Mouse (Mus musculus) bone marrow, adult 2 months (tissue): ENCODE data around the gene 9430097D07Rik. TPM values are rescaled to one million over a fixed set of nuclear protein-coding genes. Genes with fewer than 3 reads are reported as not detected.

ENCODE experiments used
- H3K27ac ChIP-seq: fragments of 200-500 bp; 2 replicates; pipeline ENCODE4 v1.5.1; 2012; ENCODE audit warnings: low read depth, mild to moderate bottlenecking, control low read depth, inconsistent platforms, low read length; ENCODE audit not compliant: control insufficient read depth, poor library complexity, insufficient read depth
- H3K4me1 ChIP-seq: fragments of 200-500 bp; 2 replicates; pipeline ENCODE4 v1.6.1; 2011; ENCODE audit warnings: low read length; ENCODE audit not compliant: control insufficient read depth, insufficient read depth
- H3K4me3 ChIP-seq: fragments of 200-500 bp; replicated peaks from 2 replicates; pipeline ENCODE3; 2011; ENCODE audit warnings: mild to moderate bottlenecking, low read depth, low read length, control low read depth; ENCODE audit not compliant: control insufficient read depth
- CTCF ChIP-seq: fragments of 200-500 bp; IDR thresholded peaks from 2 replicates; pipeline ENCODE4 v1.5.1; 2011; ENCODE audit warnings: low read length, control low read depth; ENCODE audit not compliant: control insufficient read depth, insufficient read depth
- POLR2A ChIP-seq: fragments of 200-500 bp; IDR thresholded peaks from 2 replicates; pipeline ENCODE4 v1.6.1; 2011; ENCODE audit warnings: low read depth, mild to moderate bottlenecking, control low read depth, low read length, borderline replicate concordance; ENCODE audit not compliant: control insufficient read depth
- WGBS: fragments of 180-500 bp; shearing (Covaris S2); methylation state at CpG from one replicate; pipeline ENCODE4 v1.1.7; 2018; 5-methylcytosine and 5-hydroxymethylcytosine counted together
- polyA plus RNA-seq: library from polyadenylated mRNA; stranded (reverse); fragments of >200 nt; gene quantifications from 2 replicates; pipeline ENCODE4 v1.2.4, GENCODE M21; 2011; ENCODE audit warnings: low replicate concordance; ENCODE audit not compliant: missing spikeins, insufficient read depth, insufficient read length

The 9430097D07Rik gene
- polyA plus RNA-seq, 1 experiment: not detected

DNA sequence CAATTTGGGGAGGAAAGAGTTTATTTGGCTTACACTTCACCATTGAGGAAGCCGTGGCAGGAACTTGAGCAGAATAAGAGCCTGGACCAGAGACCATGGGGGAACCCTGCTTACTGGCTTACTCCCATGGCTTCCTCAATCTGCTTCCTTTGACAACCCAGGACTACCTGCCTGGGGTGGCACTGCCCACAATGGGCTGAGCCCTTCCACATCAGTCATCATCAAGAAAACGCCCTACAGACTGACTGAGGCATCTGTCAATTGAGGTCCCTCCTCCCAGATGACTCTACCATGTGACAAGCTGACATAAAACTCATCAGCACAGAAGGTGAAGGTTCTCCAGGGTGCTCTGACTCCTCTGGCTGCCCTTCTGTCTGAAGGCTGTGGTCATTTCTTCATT lies 45.0 kb downstream of the 9430097D07Rik start:
- 8% methylated on average over 2 of the region's 2 CpGs for WGBS
- H3K4me1 ChIP-seq: no peaks in the 10 kb centered on the region
- no peak for TF ChIP-seq POLR2A
- TF ChIP-seq CTCF: no peak
- H3K27ac ChIP-seq: no peak overlapping the region
- H3K4me3 ChIP-seq: no peak overlapping the region

DNA sequence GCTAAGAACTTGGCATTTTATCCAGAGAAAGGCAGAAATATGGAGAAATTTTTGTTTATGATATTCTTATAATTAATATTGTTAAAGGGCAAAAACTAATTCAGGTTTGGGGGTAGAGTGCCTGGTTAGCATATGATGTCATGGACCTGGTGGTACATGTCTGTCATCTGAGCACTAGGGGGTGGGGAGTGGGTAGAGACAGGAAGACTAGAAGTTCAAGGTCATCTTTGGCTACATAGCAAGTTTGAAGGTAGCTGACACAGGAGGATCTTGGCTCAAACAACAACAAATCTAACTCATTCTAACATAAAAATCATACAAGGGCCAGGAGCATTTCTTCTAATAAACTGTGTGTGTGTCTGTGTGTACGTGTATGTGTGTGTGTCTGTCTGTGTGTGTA lies 47.2 kb downstream of the 9430097D07Rik start:
- WGBS: 85% methylated on average over 1 of the region's 1 CpGs
- TF ChIP-seq POLR2A: no peak
- H3K4me1 ChIP-seq: no peaks in the 10 kb centered on the region
- no peak overlapping the region for H3K4me3 ChIP-seq
- no peak overlapping the region for H3K27ac ChIP-seq

DNA sequence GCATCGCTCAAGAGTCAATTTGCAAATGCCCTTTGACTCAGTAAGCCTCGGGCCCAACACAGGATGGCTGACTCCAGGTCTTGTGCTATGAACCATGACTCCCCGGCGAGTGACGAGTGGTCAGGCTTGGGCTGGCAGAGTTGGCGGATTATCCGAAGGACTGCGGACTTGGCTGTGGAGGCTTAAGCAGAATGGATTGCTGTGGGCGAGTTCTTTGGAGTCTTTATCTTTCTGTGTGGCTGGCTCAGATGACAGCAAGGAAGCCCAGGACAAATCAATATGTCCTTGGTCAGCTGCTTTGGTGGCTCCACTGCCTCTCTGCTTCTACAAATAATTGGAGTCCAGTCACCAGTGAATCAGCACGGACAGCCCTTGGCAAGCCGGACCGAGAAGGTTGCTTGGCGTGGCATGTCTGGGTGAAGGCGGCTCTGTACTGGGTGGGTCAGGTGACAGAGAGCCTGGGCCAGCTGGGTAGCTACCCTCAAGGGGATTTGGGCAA lies 48.0 kb downstream of the 9430097D07Rik start:
- no peaks in the 10 kb centered on the region for H3K4me1 ChIP-seq
- TF ChIP-seq CTCF: no peak
- TF ChIP-seq POLR2A: no peak
- WGBS: 88% methylated on average over 14 of the region's 14 CpGs
- no peak overlapping the region for H3K4me3 ChIP-seq
- H3K27ac ChIP-seq: no peak overlapping the region

DNA sequence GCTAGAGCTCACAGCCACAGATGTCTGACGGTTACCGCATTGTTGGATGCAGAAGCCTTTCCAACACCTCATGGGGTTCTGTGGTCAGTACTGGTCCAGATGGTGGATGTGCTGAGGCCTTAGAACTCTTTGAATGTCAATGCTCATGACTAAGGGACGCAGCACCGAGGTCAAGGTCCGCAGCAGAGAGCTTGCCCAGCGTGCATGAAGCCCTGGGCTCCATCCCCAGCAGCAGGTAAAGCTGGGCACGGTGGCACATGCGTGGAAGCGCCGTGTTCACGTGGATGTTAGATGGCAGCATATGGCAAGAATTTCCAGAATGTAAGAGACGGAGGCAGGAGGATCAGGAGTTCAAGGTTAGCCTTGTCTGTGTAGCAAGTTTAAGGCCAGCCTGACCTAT lies 49.7 kb downstream of the 9430097D07Rik start:
- WGBS: 90% methylated on average over 12 of the region's 12 CpGs

DNA sequence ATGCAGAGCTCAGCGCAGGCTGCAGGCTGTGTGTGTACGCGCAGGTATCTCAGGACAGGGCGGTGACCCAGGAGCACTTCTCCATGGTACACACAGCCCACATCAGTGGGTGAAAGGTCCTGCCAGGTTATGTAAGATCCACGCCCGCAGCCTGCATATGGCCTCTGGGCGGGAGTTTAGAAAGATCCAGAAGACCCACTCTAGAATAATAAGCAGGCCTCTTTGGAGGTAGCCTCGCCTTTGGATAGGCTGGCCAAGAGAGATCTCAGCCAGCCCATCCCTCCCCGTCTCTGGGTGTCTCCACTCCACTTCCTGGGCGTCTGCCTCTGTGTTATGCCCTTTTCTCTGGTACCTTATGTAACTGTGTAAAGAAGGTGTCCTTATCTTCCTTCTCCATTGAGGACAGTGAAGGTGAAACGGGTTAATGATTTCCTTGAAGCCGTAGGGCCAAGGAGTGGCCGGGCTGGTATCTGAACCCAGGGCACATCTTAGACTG lies 50.9 kb downstream of the 9430097D07Rik start:
- Histone ChIP-seq H3K27ac (no peak overlapping the region), H3K4me1 (no peaks in the 10 kb centered on the region), H3K4me3 (no peak overlapping the region)
- WGBS: 85% methylated on average over 13 of the region's 13 CpGs
- no peak for TF ChIP-seq POLR2A
- TF ChIP-seq CTCF: no peak

More for the DNA sequence above, 49.7 kb downstream of the 9430097D07Rik start:
- no peak for TF ChIP-seq POLR2A
- TF ChIP-seq CTCF: no peak
- Histone ChIP-seq H3K4me1 (no peaks in the 10 kb centered on the region), H3K4me3 (no peak overlapping the region), H3K27ac (no peak overlapping the region)

Other genes starting within 250 kb of the 9430097D07Rik start
- 71.7 and 127 TPM in 2 replicates for gene Ciz1, start 223.4 kb downstream of the 9430097D07Rik start, polyA plus RNA-seq
- gene Dnm1, start 222.3 kb downstream of the 9430097D07Rik start, polyA plus RNA-seq: 1.4 and 1.9 TPM in 2 replicates
- 28.0 and 39.6 TPM in 2 replicates for gene 1110008P14Rik, start 193.7 kb downstream of the 9430097D07Rik start, polyA plus RNA-seq
- gene Lcn2, start 187.4 kb downstream of the 9430097D07Rik start, polyA plus RNA-seq: 436 and 1,079 TPM in 2 replicates
- 3.6 and 15.0 TPM in 2 replicates for gene Ptges2, start 179.8 kb downstream of the 9430097D07Rik start, polyA plus RNA-seq
- gene Naif1, start 125.2 kb downstream of the 9430097D07Rik start, polyA plus RNA-seq: 1.9 and 2.6 TPM in 2 replicates
- 7.3 and 10.6 TPM in 2 replicates for gene Slc25a25, start 124.2 kb downstream of the 9430097D07Rik start, polyA plus RNA-seq
- gene Fam102a, start 40.4 kb downstream of the 9430097D07Rik start, polyA plus RNA-seq: 5.4 and 9.7 TPM in 2 replicates
- gene Dpm2, start 4.8 kb downstream of the 9430097D07Rik start, polyA plus RNA-seq: 27.7 and 54.8 TPM in 2 replicates
- gene Pip5kl1, start 887 bp downstream of the 9430097D07Rik start, polyA plus RNA-seq: not detected in 2 replicates
- gene St6galnac4, start 11.4 kb upstream of the 9430097D07Rik start, polyA plus RNA-seq: 8.6 and 18.7 TPM in 2 replicates
- gene St6galnac6, start 24.0 kb upstream of the 9430097D07Rik start, polyA plus RNA-seq: 13.3 and 25.7 TPM in 2 replicates
- gene Ak1, start 46.1 kb upstream of the 9430097D07Rik start, polyA plus RNA-seq: 4.0 and 9.1 TPM in 2 replicates
- 8.4 and 11.3 TPM in 2 replicates for gene Eng, start 70.9 kb upstream of the 9430097D07Rik start, polyA plus RNA-seq
- 14.9 and 24.4 TPM in 2 replicates for gene Fpgs, start 128.5 kb upstream of the 9430097D07Rik start, polyA plus RNA-seq
- 105 and 154 TPM in 2 replicates for gene Cdk9, start 137.4 kb upstream of the 9430097D07Rik start, polyA plus RNA-seq
- gene Sh2d3c, start 145.4 kb upstream of the 9430097D07Rik start, polyA plus RNA-seq: 23.3 and 51.8 TPM in 2 replicates
- not detected in 2 replicates for gene 6330409D20Rik, start 165.3 kb upstream of the 9430097D07Rik start, polyA plus RNA-seq
- 9.2 and 13.6 TPM in 2 replicates for gene Tor2a, start 181.6 kb upstream of the 9430097D07Rik start, polyA plus RNA-seq
- gene Ttc16, start 199.9 kb upstream of the 9430097D07Rik start, polyA plus RNA-seq: 1.1 and 1.5 TPM in 2 replicates
- 1.7 and 2.7 TPM in 2 replicates for gene Ptrh1, start 200.1 kb upstream of the 9430097D07Rik start, polyA plus RNA-seq
- gene Cfap157, start 208.7 kb upstream of the 9430097D07Rik start, polyA plus RNA-seq: not detected in 2 replicates